Comparison of ENCODE assay signal across 8 mouse cellular contexts in the genomic region with DNA sequence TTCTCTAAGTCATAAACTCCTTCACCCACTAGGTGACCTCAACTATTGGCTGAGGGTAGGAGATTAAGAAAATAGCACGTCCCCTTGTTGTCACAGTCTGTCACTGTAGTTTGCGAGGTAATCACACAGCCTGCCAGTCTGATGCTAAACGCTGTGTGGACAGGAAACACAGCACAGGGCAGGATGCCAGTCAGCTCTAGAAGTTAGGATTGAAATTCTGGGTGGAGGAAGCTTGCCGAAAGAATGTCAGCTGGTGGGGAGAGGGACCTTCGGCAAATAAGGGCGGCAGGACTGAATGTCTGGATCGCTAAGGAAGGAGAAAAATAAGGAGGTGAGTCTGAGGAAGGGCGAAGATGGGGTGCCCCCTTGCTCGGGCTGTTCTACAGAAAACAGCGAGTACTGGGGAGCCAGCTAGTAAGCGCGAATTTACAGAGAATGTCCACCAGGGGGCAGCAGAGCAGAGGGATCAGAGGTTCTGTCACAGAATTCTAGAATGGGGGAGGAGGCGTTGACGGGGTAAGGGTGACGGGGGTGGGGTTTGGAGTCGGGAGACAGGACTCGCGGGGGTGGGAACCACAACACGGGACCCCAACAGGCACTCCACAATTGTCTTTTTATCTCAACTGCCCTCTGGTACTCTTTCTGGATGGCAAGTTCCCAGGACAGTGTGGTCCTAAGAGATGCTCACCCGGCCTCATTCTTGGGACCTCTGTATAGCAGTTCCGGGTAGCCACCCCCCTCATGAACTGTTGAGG. TPM values are rescaled to one million over a fixed set of nuclear protein-coding genes. Genes with fewer than 3 reads are reported as not detected.
A peak's percentile ranks its signal among the peaks of the same experiment; 100 is the strongest.
DNase-seq lines count a peak whose midpoint lies in the region; ATAC-seq and TF ChIP-seq lines count a peak whose summit lies in the region.

No protein-coding gene starts in this region.

- TF ChIP-seq RAD21 in MEL (IDR thresholded peaks at IDR 0.05; ENCODE audit: low read depth, low read length) = peak; percentile 92

- H3K79me2 ChIP-seq in MEL (ENCODE audit: control insufficient read depth, insufficient read depth, low read length, poor library complexity) = no peaks in the 10 kb centered on the region; the same call in 1 of the 2 replicates

- TF ChIP-seq POLR2A in MEL (IDR thresholded peaks at IDR 0.05; ENCODE audit: control insufficient read depth in 1 of 2, insufficient read depth in 1 of 2, low read depth in 1 of 2, low read length in 2 of 2, poor library complexity in 1 of 2) = no peak

- no peaks in the 10 kb centered on the region for H3K27me3 ChIP-seq in MEL (ENCODE audit: control insufficient read depth in 1 of 2, insufficient read depth in 2 of 2, low read length in 2 of 2)
- H3K27me3 ChIP-seq in forebrain, postnatal 0 days (ENCODE audit: insufficient read depth, low read length) = no peaks in the 10 kb centered on the region

- TF ChIP-seq EP300 in MEL (IDR thresholded peaks at IDR 0.05; ENCODE audit: low read depth in 1 of 2, low read length in 2 of 2) = peak in 1 of 2 experiments; percentile 14; a peak in 1 of 4 replicates

- WGBS in forebrain, postnatal 0 days = 7% methylated on average over 21 of the region's 21 CpGs

- H3K9me3 ChIP-seq in MEL (replicated peaks; ENCODE audit: insufficient read depth, low read length) = no peaks in the 10 kb centered on the region
- no peaks in the 10 kb centered on the region for H3K9me3 ChIP-seq in forebrain, postnatal 0 days (ENCODE audit: low read length)

- DNase-seq in MEL (ENCODE audit: low read depth, low spot score) = peak; percentile 93
- peak; percentile 80 to 84 for DNase-seq in cerebellum, adult 18-20 months
- peak; percentile 93 for DNase-seq in forebrain, postnatal 0 days
- DNase-seq in layer of hippocampus, adult 9-11 months = peak; percentile 69
- DNase-seq in lung, postnatal 36 days = peak; percentile 79
- DNase-seq in retina, postnatal 1 day = peak; percentile 88
- peak; percentile 88 for DNase-seq in thymus, postnatal 4 days

- H3K4me3 ChIP-seq in MEL (ENCODE audit: control insufficient read depth in 1 of 2, insufficient read depth in 1 of 2, low read depth in 2 of 2, low read length in 2 of 2) = peak overlapping the region; percentile 61 to 72
- peak overlapping the region; percentile 26 for H3K4me3 ChIP-seq in forebrain, postnatal 0 days (ENCODE audit: low read depth, low read length)

- peak overlapping the region; percentile 55 for H3K4me2 ChIP-seq in forebrain, postnatal 0 days (ENCODE audit: low read depth)

- ATAC-seq in forebrain, postnatal 0 days = peak; percentile 76
- ATAC-seq in hematopoietic stem cell, adult 5-6 weeks (replicated peaks in 1 of 2; ENCODE audit: insufficient read depth in 1 of 2, low FRiP score in 2 of 2, low TSS enrichment in 1 of 2, low read depth in 1 of 2, poor library complexity in 2 of 2, severe bottlenecking in 2 of 2) = peak; percentile 58 to 65

- peaks cover 7 to 22% of the 10 kb centered on the region in 2 experiments for H3K4me1 ChIP-seq in MEL (ENCODE audit: control insufficient read depth in 1 of 2, insufficient read depth in 2 of 2, low read length in 2 of 2)
- H3K4me1 ChIP-seq in forebrain, postnatal 0 days (ENCODE audit: insufficient read depth) = peaks cover 4% of the 10 kb centered on the region; the same call in 1 of the 2 replicates

- peak overlapping the region; percentile 62 for H3K9ac ChIP-seq in MEL (ENCODE audit: control insufficient read depth, low read depth, low read length, poor library complexity, severe bottlenecking)
- peak overlapping the region; percentile 35; the same call in 1 of the 2 replicates for H3K9ac ChIP-seq in forebrain, postnatal 0 days

- no peak overlapping the region; the same call in 1 of the 2 replicates for H3K27ac ChIP-seq in MEL (ENCODE audit: control insufficient read depth, low read depth, low read length)
- no peak overlapping the region for H3K27ac ChIP-seq in forebrain, postnatal 0 days (ENCODE audit: low read depth, low read length)

- TF ChIP-seq CTCF in MEL (IDR thresholded peaks at IDR 0.05 in 2 of 3, conservative IDR thresholded peaks at IDR 0.05 in 1 of 3; ENCODE audit: control insufficient read depth in 1 of 3, insufficient read depth in 1 of 3, low read depth in 2 of 3, low read length in 3 of 3, poor library complexity in 1 of 3, severe bottlenecking in 1 of 3) = peak; percentile 63 to 93 (median 85)
- TF ChIP-seq CTCF in forebrain, postnatal 0 days (IDR thresholded peaks at IDR 0.05; ENCODE audit: low read depth) = peak; percentile 87

- H3K36me3 ChIP-seq in MEL (ENCODE audit: control insufficient read depth in 1 of 2, insufficient read depth in 2 of 2, low read length in 2 of 2) = peaks cover 0 to 15% of the 10 kb centered on the region in 2 experiments; a peak in 2 of 4 replicates
- no peaks in the 10 kb centered on the region for H3K36me3 ChIP-seq in forebrain, postnatal 0 days (ENCODE audit: insufficient read depth)

TF ChIP-seq in MEL, 35 proteins besides CTCF, POLR2A, EP300 and RAD21:
- TF ChIP-seq CHD2 (IDR thresholded peaks at IDR 0.05; ENCODE audit: low read length) = 0 out of 2 replicates have a peak, but pooled peaks have one; percentile 19
- TF ChIP-seq ZNF384 (IDR thresholded peaks at IDR 0.05; ENCODE audit: low read depth, low read length) = no peak
- peak; percentile 87 for TF ChIP-seq ZC3H11A (IDR thresholded peaks at IDR 0.05; ENCODE audit: low read depth, low read length)
- TF ChIP-seq KAT2A (conservative IDR thresholded peaks at IDR 0.05; ENCODE audit: low read depth, low read length) = no peak
- no peak for TF ChIP-seq MEF2A (IDR thresholded peaks at IDR 0.05; ENCODE audit: extremely low read depth, insufficient replicate concordance, low read depth, low read length, poor library complexity, severe bottlenecking)
- TF ChIP-seq MXI1 (IDR thresholded peaks at IDR 0.05; ENCODE audit: low read depth, low read length) = peak; percentile 76; the same call in 1 of the 2 replicates
- peak; percentile 53 for TF ChIP-seq ELF1 (IDR thresholded peaks at IDR 0.05; ENCODE audit: low read depth, low read length)
- no peak for TF ChIP-seq GATA1 (IDR thresholded peaks at IDR 0.05; ENCODE audit: low read depth, low read length)
- no peak; the same call in 1 of the 2 replicates for TF ChIP-seq NELFE (IDR thresholded peaks at IDR 0.05; ENCODE audit: low read depth, low read length)
- TF ChIP-seq RCOR1 (IDR thresholded peaks at IDR 0.05; ENCODE audit: low read depth, low read length) = 0 out of 2 replicates have a peak, but pooled peaks have one; percentile 5
- no peak for TF ChIP-seq MAFK (IDR thresholded peaks at IDR 0.05; ENCODE audit: borderline replicate concordance, low read depth, low read length)
- TF ChIP-seq TCF12 (IDR thresholded peaks at IDR 0.05; ENCODE audit: low read depth, low read length) = 0 out of 2 replicates have a peak, but pooled peaks have one; percentile 5
- TF ChIP-seq ZKSCAN1 (IDR thresholded peaks at IDR 0.05; ENCODE audit: low read depth, low read length) = no peak
- peak; percentile 68 for TF ChIP-seq CHD1 (IDR thresholded peaks at IDR 0.05; ENCODE audit: low read depth, low read length)
- TF ChIP-seq MAX (IDR thresholded peaks at IDR 0.05; ENCODE audit: low read length) = no peak
- no peak for TF ChIP-seq TBP (IDR thresholded peaks at IDR 0.05; ENCODE audit: low read depth, low read length)
- no peak for TF ChIP-seq USF2 (IDR thresholded peaks at IDR 0.05; ENCODE audit: borderline replicate concordance in 1 of 2, insufficient read depth in 1 of 2, low read depth in 1 of 2, low read length in 2 of 2)
- peak; percentile 85 for TF ChIP-seq SIN3A (IDR thresholded peaks at IDR 0.05; ENCODE audit: low read length)
- TF ChIP-seq MAZ (IDR thresholded peaks at IDR 0.05; ENCODE audit: low read depth, low read length) = peak; percentile 88; the same call in 1 of the 2 replicates
- TF ChIP-seq SMC3 (IDR thresholded peaks at IDR 0.05; ENCODE audit: low read depth, low read length) = peak; percentile 92
- no peak for TF ChIP-seq POLR2AphosphoS5 (IDR thresholded peaks at IDR 0.05; ENCODE audit: borderline replicate concordance, low read depth, low read length)

RNA-seq across cellular contexts. Expression of a gene that starts 33.3 kb away (rescaled TPM):
- total RNA-seq in MEL (2012; rRNA removed) = 0.27 and 0.29 TPM in 2 replicates
- under 1 TPM in 1 of 2 experiments, not detected in 1; 0.56 TPM for polyA plus RNA-seq in MEL (2012; ENCODE audit: insufficient read depth in 1 of 2, insufficient read length in 2 of 2, low read depth in 1 of 2, low replicate concordance in 2 of 2, missing spikeins in 1 of 2)
- total RNA-seq in forebrain, postnatal 0 days (2014; rRNA removed) = 0.46 and 1.0 TPM in 2 replicates
- polyA plus RNA-seq in forebrain, postnatal 0 days (2015; fragmentation: Nextera tagmentation; extraction: Ambion mirVana) = 0.19 and 0.22 TPM in 2 replicates
- total RNA-seq in hematopoietic stem cell, adult 5-6 weeks (2017) = 3.3 and 3.6 TPM in 2 replicates

RNA-seq across cellular contexts. Expression of a gene that starts 43.3 kb away (rescaled TPM):
- 950 and 1,019 TPM in 2 replicates for total RNA-seq in MEL (2012; rRNA removed)
- 1,000 to 10,000 TPM in 1 of 2 experiments, 10 to 100 TPM in 1; 91.6 to 2,479 TPM for polyA plus RNA-seq in MEL (2012; ENCODE audit: insufficient read depth in 1 of 2, insufficient read length in 2 of 2, low read depth in 1 of 2, low replicate concordance in 2 of 2, missing spikeins in 1 of 2)
- 258 and 312 TPM in 2 replicates for total RNA-seq in forebrain, postnatal 0 days (2014; rRNA removed)
- polyA plus RNA-seq in forebrain, postnatal 0 days (2015; fragmentation: Nextera tagmentation; extraction: Ambion mirVana) = 330 and 336 TPM in 2 replicates
- 298 and 527 TPM in 2 replicates for total RNA-seq in hematopoietic stem cell, adult 5-6 weeks (2017)

RNA-seq across cellular contexts. Expression of a gene that starts 54.8 kb away (rescaled TPM):
- 69.0 and 84.8 TPM in 2 replicates for total RNA-seq in MEL (2012; rRNA removed)
- 10 to 100 TPM in 1 of 2 experiments, not detected in 1; 97.1 TPM for polyA plus RNA-seq in MEL (2012; ENCODE audit: insufficient read depth in 1 of 2, insufficient read length in 2 of 2, low read depth in 1 of 2, low replicate concordance in 2 of 2, missing spikeins in 1 of 2)
- total RNA-seq in forebrain, postnatal 0 days (2014; rRNA removed) = 17.4 and 18.5 TPM in 2 replicates
- 9.4 and 12.5 TPM in 2 replicates for polyA plus RNA-seq in forebrain, postnatal 0 days (2015; fragmentation: Nextera tagmentation; extraction: Ambion mirVana)
- total RNA-seq in hematopoietic stem cell, adult 5-6 weeks (2017) = 17.0 and 22.4 TPM in 2 replicates
